Mouse (Mus musculus) urinary bladder, adult 2 months (tissue): ENCODE data around the gene Jpt1. TPM values are rescaled to one million over a fixed set of nuclear protein-coding genes. Genes with fewer than 3 reads are reported as not detected.
A peak's percentile ranks its signal among the peaks of the same experiment; 100 is the strongest.
"Not testable (repeated sequence)": the region's sequence is repeated elsewhere in the genome, so short reads cannot be mapped to it uniquely, and the experiment has no call there.

ENCODE experiments used
- DNase-seq: peaks from one replicate; pipeline ENCODE4 v3.0.0; 2022; ENCODE audit warnings: low spot score
- polyA plus RNA-seq: library from polyadenylated mRNA; depleted of rRNA; stranded (reverse); fragments of >200 nt; gene quantifications from 2 replicates; pipeline ENCODE4 v1.2.3, GENCODE M21; 2012; rRNA removed

Gene Jpt1
- polyA plus RNA-seq, result 89.2 and 102 TPM in 2 replicates

DNA sequence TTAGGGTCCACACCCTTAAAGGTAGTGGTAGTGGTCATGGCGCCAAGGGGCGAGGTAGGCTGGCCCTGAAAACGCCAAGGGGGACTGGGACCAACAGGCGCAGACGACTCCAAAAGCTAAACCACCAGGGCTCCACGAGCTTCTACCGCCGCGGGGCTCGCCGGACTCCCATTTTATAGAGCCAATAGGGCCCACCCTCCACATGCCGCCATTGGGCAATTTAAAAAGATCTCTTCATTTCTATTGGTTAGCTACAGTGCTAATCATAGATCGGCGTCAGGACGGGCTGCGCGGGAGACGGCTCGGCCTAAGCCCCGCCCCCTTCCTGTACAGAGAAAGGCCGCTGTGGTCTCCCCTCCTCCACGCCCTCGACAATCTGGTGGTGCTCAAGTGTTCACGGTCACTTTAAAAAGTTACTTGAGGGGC is at the start of gene Jpt1:
Gene Jpt1, minus strand, starts transcription at position 150 of the 426 bp plus-strand sequence.
- DNase-seq, result peak; percentile 97

DNA sequence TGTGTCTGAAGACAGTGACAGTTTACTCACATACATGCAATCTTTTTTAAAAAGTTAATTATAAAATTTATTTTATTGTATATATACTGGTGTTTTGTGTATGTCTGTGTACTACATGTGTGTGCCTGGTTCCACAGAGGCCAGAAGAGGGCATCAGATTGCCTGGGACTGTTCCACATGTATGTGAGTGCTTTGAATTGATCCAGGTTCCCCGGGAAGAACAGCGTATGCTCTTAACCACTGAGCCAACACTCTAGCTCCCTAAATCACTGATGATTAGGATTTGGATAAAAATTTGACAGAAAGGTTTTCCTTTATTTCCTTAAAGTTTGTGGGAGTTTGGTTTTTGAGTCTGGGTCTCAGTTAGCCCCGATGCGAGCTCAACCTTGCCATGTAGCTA is 49.2 kb upstream of the Jpt1 start:
- no peak for DNase-seq

DNA sequence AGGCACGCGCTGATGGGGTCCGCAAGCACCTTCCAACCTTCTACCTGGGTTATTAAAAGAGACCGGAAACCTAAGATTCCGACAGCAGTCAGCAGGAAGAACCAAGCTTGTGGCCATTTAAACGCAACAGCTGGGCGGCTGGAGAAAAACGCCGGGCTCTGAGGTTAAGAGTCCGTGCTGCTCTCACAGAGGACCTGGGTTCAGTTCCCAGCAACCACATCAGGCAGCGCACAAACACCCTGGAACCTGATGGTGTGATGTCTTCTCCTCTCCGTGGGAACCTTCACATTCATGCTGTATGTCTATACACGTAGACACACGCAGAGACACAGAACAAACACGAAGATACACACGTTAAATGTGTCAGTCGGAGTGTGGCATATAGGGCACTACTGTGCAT is 41.5 kb upstream of the Jpt1 start:
- no peak for DNase-seq

DNA sequence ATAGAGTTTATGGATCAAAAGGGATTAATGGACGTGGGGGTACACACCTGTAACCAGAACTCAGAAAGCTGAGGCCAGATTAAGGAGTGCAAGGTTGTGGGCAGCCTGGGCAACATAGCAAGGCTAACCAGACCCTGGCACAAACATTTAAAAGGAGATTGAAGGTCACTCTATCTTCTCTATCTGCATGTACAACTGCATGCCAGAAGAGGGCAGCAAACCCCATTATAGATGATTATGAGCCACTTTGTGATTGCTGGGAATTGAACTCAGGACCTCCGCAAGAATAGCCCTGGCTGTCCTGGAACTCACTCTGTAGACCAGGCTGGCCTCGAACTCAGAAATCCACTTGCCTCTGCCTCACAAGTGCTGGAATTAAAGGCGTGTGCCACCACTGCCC is 38.6 kb upstream of the Jpt1 start:
- DNase-seq, result no peak

DNA sequence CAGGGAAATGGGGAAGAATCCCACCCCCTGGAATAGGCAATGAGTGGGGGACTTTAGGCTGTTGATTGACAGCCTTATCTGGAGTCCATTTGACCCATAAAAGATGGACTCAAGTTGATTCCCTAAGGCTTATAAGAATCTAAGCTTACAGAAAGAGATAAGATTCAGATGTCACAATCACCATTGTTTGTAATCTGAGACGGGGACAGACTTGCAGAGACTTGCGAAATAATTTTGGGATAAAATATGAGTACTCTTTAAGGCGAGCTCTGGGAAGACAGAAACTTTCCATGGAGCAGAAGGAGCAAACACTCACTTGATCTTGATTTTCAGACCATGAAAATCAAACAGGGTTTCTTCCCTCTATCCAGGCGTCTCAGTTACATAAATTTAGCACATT is 29.4 kb upstream of the Jpt1 start:
- DNase-seq, result no peak

DNA sequence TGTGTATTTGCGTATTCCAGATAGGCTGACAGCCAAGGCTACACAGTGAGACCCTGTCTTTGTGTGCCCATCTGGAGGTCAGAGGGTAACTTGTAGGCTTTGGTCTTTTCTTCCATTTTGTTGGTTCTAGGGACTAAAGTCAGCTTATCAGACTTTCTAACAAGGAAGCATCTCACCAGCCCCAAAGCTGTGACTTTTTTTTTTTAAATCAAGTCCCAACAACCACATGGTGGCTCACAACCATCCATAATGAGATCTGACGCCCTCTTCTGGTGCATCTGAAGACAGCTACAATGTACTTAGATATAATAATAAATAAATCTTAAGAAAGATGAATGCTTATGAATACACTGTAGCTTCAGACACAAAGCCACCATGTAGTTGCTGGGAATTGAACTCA is 23.9 kb upstream of the Jpt1 start:
- DNase-seq, result no peak

DNA sequence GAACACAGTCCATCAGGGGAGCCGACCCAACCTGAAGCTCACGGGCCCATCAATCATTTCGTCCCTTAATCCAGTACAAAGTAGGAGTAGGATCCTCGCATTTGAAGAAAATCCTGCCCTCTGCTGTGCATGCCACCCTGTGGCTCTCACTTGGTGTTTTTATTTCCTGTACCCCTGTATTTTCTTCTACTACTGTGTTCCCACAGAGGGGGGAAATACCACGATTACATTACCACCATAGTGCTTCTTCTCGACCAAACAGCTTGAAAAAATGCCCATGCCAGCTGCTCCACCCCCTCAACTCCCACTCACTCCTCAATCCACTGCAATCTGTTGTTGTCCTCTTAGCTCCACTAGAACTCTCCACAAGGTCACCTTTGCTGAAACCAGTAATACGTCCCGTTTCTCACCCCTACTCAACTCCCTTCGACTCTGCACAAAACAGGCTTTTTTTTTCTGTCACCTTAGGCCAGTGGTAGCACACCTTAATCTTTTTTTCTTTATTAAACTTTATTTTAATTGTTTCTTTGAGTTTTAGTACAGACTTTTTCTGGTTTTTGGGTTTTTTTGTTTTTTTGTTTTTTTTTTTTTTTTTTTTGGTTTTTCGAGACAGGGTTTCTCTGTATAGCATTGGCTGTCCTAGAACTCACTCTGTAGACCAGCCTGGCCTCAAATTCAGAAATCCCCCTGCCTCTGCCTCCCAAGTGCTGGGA is 22.8 kb upstream of the Jpt1 start:
- no peak for DNase-seq

DNA sequence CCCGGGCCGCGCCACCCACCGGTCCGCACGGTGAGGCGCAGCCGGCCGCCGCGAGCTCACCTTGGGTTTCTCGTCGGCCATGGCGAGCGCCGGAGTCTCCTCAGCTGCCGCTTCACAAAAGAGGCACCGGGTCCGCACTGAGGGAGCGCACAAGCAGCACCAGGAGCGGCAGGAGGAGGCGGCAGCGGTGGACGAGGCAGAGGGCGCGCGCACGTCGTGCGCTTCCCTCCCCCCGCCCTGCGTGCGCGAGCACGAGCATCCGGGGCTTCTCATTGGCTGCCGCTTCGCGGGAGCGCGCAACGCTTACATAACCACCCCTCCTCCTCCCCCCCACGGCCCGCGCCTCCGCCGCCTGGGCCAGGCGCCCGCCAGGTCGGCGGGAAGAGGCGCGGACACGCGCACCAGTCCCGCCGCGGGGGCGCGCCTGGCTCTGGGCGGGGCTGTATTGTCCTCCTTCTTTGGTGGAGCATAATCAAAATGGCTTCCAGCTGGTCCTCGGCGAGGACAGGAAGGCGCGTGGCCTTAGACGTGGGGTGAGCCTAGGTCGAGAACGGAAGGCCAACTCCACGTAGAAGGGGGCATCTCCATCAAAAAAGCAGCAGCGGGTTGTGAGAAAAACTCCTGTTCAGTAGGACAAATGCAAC is 22.0 kb upstream of the Jpt1 start, which contains the start of gene Sumo2:
Gene Sumo2, minus strand, starts transcription at position 239 of the 644 bp plus-strand sequence.
- peak; percentile 99 for DNase-seq

DNA sequence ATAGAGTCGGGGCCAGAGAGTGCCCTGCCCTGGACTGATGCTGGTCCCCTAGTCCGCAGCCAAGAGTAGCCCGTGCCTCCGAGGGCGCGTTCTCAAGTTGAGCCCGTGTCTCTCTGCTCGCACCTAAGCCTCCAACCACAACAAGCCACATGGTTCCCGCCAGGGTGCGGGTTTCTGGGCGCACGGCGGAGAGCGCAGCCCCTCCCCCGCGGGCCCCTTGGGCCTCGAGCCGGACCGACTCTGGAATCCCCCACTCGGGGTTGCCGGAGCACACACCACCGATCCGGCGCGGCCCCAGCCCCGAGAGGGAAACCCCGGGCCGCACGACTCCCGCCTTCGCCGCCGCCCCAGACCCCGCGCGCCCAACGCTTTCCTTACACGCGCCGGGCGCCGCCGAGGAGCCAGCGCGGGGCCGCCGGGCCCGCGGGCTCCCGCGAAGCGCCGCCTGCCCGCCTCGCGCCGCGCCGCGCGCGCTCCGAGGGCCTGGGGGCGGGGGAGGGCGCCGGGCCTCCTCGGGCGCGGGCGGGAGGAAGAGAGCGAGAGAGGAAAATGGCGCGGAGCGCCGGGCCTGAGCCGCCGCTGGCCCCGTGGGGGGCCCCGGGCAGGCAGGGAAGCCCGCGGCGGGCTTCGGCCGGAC is 21.3 kb upstream of the Jpt1 start:
- DNase-seq, result peak; percentile 60

DNA sequence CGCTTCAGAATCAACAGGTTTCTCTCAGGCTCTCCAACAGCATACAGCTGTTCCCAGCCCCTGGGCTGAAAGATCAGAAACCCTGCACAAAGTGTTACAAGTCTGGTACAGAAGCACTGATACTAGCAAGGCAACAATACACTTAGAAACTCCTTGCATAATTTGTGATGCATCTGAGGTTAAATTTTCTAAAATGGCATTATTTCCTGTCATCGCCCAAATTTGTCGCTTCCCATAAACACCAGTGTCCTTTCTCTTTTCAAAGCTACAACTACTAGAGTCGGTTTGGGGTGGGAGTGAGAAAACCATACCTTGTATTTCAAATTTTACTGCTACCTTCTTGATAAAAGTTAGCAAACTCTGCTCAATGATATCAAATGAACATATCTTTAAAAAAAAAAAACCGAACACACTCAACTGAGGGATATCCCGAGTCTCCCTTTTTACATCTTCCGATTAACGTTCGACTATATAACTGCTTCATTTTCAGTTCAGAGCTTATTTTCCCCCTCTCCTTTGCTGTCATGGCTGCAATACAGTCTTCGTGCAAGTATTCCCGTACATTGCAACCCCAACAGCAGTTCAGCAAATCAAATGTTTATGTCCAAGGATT is 20.7 kb upstream of the Jpt1 start:
- no peak for DNase-seq

DNA sequence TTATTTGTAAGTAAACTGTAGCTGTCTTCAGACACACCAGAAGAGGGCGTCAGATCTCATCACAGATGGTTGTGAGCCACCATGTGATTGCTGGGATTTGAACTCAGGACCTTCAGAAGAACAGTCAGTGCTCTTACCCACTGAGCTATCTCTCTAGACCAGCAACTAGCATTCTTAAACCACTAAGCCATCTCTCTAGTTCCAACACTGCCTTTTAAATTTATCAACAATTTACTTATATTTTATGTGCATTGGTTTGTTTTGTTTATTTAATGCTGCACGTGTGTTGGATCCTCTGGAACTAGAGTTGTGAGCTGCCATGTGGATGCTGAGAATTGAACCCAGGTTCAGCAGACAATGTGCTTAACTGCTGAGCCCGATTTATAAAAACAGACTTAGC is 12.3 kb upstream of the Jpt1 start:
- not testable (repeated sequence) for DNase-seq

DNA sequence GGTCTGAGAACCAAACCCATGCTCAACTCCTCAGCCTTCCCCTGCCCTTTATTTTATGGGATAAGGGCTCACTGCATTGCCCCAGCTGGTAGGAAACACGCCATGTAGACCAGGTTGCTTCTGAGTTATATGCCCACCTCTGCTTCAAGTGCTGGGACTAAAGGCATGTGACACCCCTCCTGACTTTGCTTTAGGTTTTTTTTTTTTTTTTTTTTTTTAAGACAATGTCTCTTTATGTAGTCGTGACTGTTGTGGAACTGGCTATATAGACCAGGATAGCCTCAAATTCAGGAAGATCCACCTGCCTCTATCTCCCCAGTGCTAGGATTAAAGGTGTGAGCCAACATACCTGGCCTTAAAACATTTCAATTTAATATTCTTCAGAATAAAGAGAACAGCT is 8.5 kb upstream of the Jpt1 start:
- no peak for DNase-seq

DNA sequence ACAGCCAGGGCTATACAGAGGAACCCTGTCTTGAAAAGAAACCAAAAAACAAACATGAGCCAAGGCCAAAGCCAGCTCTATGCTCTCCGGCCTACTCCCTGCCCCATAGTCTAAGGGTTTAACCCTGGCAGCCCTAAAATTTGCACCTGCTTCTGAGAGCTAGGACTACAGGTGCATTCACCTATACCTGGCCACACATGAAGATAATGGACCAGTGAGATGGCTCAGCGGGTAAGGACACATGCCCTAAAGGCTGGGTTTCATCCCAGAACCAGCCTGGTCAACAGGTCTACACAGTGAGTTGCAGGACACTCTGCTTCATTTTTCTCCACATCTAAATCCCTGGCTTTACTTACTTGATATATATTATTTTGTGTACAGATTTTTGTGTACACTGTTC is 8.1 kb upstream of the Jpt1 start:
- no peak for DNase-seq

DNA sequence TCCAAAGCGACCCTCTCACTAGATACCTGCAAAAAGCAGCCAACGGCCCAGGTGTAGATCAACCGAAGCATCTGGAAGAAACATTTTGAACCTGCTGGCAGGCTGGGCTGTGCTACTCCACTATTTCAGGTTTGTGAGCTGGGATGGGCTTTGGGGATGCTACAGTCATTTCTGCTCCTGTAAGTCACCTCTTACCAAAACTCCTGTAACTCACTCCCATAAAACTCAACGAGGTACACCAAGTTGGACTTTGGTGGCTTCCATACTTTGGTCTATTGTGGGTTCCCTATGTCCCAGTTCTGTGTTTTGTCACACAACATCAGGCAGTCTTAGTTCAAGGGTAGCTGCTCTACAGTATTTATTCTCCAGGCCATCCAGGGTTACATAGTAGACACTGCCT is 6.9 kb upstream of the Jpt1 start:
- DNase-seq, result no peak

DNA sequence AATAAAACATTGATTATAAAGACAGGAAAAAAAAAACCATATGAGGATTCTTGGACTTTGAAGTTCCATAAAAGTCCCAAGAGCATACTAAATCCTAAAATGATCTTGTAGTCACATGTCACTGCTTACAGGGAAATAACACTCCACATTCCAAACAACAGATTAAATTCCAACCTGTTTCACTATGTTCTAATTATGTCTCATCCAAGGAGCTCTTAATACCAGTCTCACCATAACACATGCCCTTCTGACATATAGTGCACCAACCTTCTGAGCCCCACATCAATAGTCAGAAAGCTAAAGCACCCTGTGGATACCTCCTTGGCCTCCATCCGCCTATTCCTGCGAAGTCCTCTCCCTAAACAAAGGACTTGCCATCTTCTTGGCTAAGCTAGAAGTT is 6.0 kb upstream of the Jpt1 start:
- DNase-seq, result no peak

DNA sequence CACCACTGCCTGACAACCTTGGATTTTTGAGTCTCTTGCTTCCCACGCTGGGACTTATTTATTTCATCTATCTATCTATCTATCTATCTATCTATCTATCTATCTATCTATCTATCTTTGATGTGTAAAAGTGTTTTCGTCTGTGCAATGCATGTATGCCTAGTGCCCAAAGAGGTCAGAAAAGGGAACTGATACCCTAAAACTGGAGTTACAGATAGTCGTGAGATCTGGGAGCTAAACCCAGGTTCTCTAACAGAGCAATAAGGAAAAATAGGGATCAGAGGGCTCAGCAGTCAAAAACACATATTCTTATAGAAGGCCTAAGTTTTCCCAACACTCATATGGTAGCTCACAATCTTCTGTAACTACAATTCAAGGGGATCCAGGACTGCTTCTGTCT is 5.4 kb upstream of the Jpt1 start:
- DNase-seq, result no peak

DNA sequence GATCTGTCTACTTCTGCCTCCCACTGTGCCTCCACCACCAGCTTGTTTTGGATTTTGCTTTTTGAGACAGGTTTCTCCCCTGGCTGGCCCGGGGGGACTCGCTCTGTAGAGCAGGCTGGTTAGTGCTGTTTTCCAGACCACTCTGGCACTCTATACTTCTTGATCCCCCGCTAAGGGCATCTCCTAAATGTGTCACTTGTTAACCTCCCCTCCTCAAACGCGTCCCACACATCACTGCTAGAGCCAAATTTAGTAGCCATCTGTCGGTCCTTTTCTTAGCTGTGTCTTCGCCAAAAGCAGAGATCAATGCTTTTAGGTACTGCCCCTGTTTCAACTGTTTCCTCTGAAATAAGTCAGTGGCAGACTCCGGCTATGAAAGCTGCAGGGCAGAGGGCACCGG is 4.5 kb upstream of the Jpt1 start:
- DNase-seq, result no peak

DNA sequence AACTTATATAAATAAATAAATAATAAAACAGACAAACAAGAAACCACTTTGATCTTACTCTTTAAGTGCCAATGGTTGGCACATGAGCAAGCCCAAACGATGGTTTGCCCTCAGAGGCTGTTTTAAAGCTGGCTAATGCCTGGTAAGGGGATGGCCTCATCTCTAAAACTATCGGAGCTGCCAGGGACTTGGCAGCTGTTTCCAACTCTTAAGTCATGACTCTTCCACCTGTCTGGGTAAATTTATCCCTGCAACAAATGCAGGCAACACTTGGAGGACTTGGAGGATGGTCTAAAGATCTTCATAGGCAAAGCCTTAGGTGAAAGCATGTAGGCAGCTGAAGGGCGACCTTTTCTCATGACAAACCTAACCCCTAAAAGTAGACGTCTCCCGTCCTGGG is 2.8 kb upstream of the Jpt1 start:
- no peak for DNase-seq

DNA sequence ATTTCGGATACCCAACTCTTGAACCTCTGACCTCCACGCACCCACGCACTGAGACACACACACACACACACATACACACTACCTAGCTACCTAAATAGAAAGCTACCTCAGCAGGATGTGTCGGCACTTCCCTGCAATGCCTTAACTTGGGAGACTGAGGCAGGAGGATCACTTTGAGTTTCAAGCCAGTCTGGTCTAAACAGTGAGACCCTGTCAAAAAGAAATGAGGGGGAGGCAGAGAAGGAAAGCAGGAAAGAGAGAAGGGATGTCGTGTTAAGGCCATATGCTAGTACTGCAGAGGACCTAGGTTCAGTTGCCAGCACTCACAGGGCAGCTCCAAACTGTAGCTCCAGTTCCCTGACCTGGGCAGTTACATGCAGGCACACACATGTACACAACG is 834 bp upstream of the Jpt1 start:
- DNase-seq, result no peak

DNA sequence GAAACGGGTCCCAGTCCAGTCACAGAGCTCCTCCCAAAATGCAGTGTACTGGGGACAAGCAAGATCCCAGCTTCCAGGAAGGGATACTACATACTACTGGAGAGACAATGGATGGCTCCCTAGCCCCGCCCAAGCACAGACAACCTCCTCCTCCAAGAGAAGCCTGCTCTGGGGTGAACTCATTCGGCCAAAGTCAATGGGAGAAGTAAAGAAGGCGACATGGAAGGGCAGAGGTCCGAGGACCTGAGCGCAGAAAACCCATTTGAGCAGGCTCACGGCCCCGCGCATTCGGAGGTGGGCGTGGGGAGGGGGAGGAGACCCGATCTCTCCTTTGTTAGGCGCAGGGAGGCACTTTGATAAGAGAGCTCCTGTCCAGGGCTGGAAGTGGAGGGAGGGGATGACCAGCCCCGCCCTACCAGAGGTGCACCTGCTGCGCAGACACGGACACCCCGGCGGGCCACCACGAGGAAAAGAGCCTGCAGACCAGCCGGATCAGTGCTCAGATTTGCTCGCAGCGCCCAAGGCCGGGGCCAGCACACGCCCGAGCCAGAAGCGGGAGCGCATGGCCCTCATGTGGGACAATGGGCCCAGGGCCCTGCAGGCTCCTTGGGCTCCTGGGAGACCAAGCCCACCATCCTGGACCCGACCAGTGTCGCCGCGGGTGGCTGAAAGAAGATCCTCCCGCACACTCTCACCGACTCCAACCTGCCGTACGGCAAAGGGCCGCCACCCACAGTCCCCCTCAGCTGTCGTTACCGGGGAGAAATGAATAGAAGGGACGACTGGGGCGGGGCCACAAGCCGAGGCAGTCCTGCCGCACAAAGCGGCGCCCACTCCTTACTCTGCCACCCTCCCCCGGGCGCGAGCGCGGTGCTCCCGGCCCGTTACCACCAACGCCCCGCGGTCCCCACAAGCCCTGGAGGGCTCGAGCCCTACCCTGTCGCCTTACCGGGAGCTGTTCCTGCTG is 633 bp downstream of the Jpt1 start:
- peak; percentile 47 for DNase-seq

DNA sequence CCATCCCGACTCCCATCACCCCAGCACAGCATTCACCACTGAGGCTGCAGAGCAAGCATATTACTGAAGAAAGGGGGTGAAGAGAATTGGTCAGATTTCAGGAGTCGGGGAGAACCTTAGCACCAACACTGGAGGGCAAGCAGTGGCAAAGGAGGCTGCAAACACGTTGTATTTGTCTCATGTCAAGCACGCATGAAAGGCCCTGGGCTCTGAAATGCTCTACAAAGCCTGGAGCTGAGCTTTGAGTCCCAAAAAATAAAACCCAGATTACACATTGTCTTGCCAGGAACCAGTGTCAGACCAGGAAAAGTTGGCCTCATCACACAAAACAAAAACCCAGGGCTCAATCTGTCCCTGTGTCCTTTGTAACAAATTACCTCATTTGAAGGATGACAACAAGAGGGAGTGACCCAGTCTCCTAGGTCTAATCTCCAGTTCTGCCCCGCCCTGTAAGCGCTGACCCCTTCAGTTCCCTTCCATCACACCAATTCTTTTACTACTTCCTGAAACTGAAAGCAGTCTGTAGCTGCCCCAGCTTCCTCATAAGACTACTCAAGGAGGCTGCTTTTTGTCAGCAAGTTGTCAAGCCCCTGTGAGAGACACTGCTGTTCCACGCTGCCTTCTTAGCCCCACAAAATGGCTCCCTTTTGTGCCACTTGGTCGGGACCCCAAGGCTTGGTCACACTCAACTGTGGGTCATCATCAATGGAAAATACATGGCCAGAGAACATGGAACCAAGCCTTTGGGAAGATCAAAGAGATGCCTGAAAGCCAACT is 1.6 kb downstream of the Jpt1 start:
- no peak for DNase-seq
